11 mouse cellular contexts compared by ENCODE assay signal in the genomic region with DNA sequence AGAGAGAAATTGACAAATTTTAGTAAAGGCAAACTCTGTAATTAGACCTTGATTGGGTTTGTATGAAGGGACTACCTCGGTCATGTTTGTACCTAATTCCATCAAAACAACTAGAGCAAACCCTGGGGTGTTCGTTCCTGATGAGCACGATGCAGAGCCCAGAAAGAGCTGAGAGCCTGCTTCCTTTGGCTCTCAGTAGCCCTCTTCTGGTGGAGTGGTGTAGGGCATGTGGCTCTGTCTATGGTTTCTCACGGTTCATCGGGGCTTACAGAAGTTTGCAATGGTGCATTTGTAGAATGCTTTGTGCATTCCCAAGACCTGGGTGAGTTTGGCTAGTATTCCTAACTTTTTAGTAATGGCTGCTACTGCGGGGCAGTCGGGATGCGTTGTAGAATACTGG. TPM values are rescaled to one million over a fixed set of nuclear protein-coding genes. Genes with fewer than 3 reads are reported as not detected.
A peak's percentile ranks its signal among the peaks of the same experiment; 100 is the strongest.
DNase-seq lines count a peak whose midpoint lies in the region; ATAC-seq and TF ChIP-seq lines count a peak whose summit lies in the region.
"Had no signal": no experiment of that assay in that cellular context is flagged by ENCODE, and none has a peak within 500 bp of the region (broad histone marks: within the 10 kb centered on the region; RNA-seq: fewer than 3 reads in every experiment).

No protein-coding gene starts in this region.

- no peaks in the 10 kb centered on the region for H3K4me1 ChIP-seq in cerebellum, adult 2 months (ENCODE audit: control insufficient read depth, insufficient read depth, low read length)
- H3K4me1 ChIP-seq in CH12.LX (ENCODE audit: control insufficient read depth in 1 of 2, insufficient read depth in 2 of 2), result no peaks in the 10 kb centered on the region
- H3K4me1 ChIP-seq: neural tube, embryonic 12.5 days had no signal

- H3K27ac ChIP-seq in cerebellum, adult 2 months (ENCODE audit: insufficient read depth, low read length), result no peak overlapping the region
- H3K27ac ChIP-seq in layer of hippocampus, adult 2 months, result no peak overlapping the region
- H3K27ac ChIP-seq in CH12.LX (ENCODE audit: insufficient read depth, low read depth), result no peak overlapping the region
- H3K27ac ChIP-seq: neural tube, embryonic 12.5 days had no signal

- H3K9ac ChIP-seq in CH12.LX (ENCODE audit: insufficient read depth, low read depth), result no peak overlapping the region
- H3K9ac ChIP-seq: neural tube, embryonic 12.5 days had no signal

- no peak for TF ChIP-seq POLR2A in cerebellum, adult 2 months (IDR thresholded peaks at IDR 0.05; ENCODE audit: borderline replicate concordance, insufficient read depth, low read length)
- TF ChIP-seq POLR2A in CH12.LX (IDR thresholded peaks at IDR 0.05; ENCODE audit: low read depth, low read length), result no peak

- DNase-seq in cerebellum, adult 2 months, result no peak
- DNase-seq in cerebellum, adult 9-10 months, result no peak
- peak; percentile 13 to 60 for DNase-seq in layer of hippocampus, adult 2 months (ENCODE audit: low spot score in 2 of 2)
- DNase-seq in layer of hippocampus, adult 8-10 months (ENCODE audit: low spot score in 2 of 2), result no peak
- peak; percentile 42 for DNase-seq in CH12.LX (ENCODE audit: extremely low read depth)
- peak; percentile 16 for DNase-seq in thymus, postnatal 25 days
- DNase-seq in heart, adult 8-10 months (ENCODE audit: low spot score), result no peak

- no peaks in the 10 kb centered on the region for H3K27me3 ChIP-seq in cerebellum, adult 2 months (ENCODE audit: control insufficient read depth, insufficient read depth, low read length)
- H3K27me3 ChIP-seq in CH12.LX (replicated peaks), result no peaks in the 10 kb centered on the region
- H3K27me3 ChIP-seq: neural tube, embryonic 12.5 days had no signal

- dilution Hi-C loops in CH12.LX (cut with MboI; ENCODE audit: extremely low pct_ligation_motif_present, extremely low pct_unique_long_range_greater_than_20kb, low sequenced_read_pairs), result no loop called here

- no peak overlapping the region for H3K4me3 ChIP-seq in cerebellum, adult 2 months (replicated peaks; ENCODE audit: insufficient read depth, low read depth, low read length)
- H3K4me3 ChIP-seq in layer of hippocampus, adult 2 months, result no peak overlapping the region
- H3K4me3 ChIP-seq in CH12.LX (replicated peaks in 1 of 3; ENCODE audit: low read depth in 2 of 3, low read length in 2 of 3, poor library complexity in 1 of 3), result no peak overlapping the region
- H3K4me3 ChIP-seq: erythroblast, embryonic 14.5 days; neural tube, embryonic 12.5 days had no signal

- no peak for TF ChIP-seq EP300 in CH12.LX (IDR thresholded peaks at IDR 0.05; ENCODE audit: low read length)

- H3K9me3 ChIP-seq in CH12.LX (replicated peaks; ENCODE audit: low read length), result no peaks in the 10 kb centered on the region
- H3K9me3 ChIP-seq: neural tube, embryonic 12.5 days had no signal

- H3K79me2 ChIP-seq in CH12.LX (replicated peaks; ENCODE audit: control insufficient read depth, extremely low read depth, insufficient read depth, poor library complexity, severe bottlenecking), result no peaks in the 10 kb centered on the region; the same call in 1 of the 2 replicates

- 55% methylated on average over 8 of the region's 8 CpGs for WGBS in cerebellum, adult 2 months

- H3K4me2 ChIP-seq in CH12.LX (ENCODE audit: insufficient read depth, low read depth, poor library complexity, severe bottlenecking), result no peak overlapping the region
- H3K4me2 ChIP-seq: neural tube, embryonic 12.5 days had no signal

- in situ Hi-C loops in CH12.LX (cut with MboI; ENCODE audit: low pct_ligation_motif_present, low pct_unique_long_range_greater_than_20kb, low sequenced_read_pairs), result no loop called here

- peaks cover 72 to 77% of the 10 kb centered on the region in 2 experiments for H3K36me3 ChIP-seq in CH12.LX (replicated peaks in 1 of 2; ENCODE audit: control insufficient read depth in 1 of 2, insufficient read depth in 1 of 2, low read length in 1 of 2)

- peak; percentile 51; the same call in 1 of the 2 replicates for TF ChIP-seq CTCF in cerebellum, adult 2 months (IDR thresholded peaks at IDR 0.05; ENCODE audit: borderline replicate concordance, insufficient read depth, low read depth, low read length)
- peak; percentile 84 for TF ChIP-seq CTCF in layer of hippocampus, adult 2 months (conservative IDR thresholded peaks at IDR 0.05)
- peak; percentile 53 to 60 for TF ChIP-seq CTCF in CH12.LX (conservative IDR thresholded peaks at IDR 0.05 in 1 of 2, IDR thresholded peaks at IDR 0.05 in 1 of 2; ENCODE audit: low read depth in 2 of 2, low read length in 2 of 2)

- peak; percentile 43 for ATAC-seq in inflammation-experienced regulatory T-cells, adult 6 months

- TF ChIP-seq RAD21 in CH12.LX (IDR thresholded peaks at IDR 0.05; ENCODE audit: low read depth, low read length), result peak; percentile 14

TF ChIP-seq in CH12.LX, 34 proteins besides CTCF, POLR2A, EP300 and RAD21:
- TF ChIP-seq USF2 (conservative IDR thresholded peaks at IDR 0.05; ENCODE audit: low read depth, low read length), result no peak
- TF ChIP-seq NRF1 (IDR thresholded peaks at IDR 0.05; ENCODE audit: low read depth, low read length), result no peak
- TF ChIP-seq SMC3 (IDR thresholded peaks at IDR 0.05; ENCODE audit: low read depth, low read length), result peak; percentile 38

RNA-seq across cellular contexts. Expression of a gene that starts 8.5 kb away (rescaled TPM):
- polyA plus RNA-seq in cerebellum, adult 2 months (2012; rRNA removed), result 62.7 and 73.7 TPM in 2 replicates
- 10 to 100 TPM; 63.2 to 66.6 TPM for total RNA-seq in layer of hippocampus, adult 2 months (2021)
- total RNA-seq in layer of hippocampus, adult 8-10 months (2022), result 10 to 100 TPM; 55.8 to 64.9 (median 60.1) TPM
- 108 and 154 TPM in 2 replicates for total RNA-seq in CH12.LX (2012; rRNA removed)
- total RNA-seq in CH12.LX (2014; rRNA removed), result 335 and 365 TPM in 2 replicates
- polyA plus RNA-seq in CH12.LX (2012; ENCODE audit: insufficient read length, low read depth), result 193 and 202 TPM in 2 replicates
- polyA plus RNA-seq in inflammation-experienced regulatory T-cells, adult 6 months (2017; shearing (Covaris generic)), result 10 to 100 TPM; 81.9 to 88.8 (median 83.1) TPM
- 10 to 100 TPM; 47.4 to 55.9 (median 49.5) TPM for total RNA-seq in heart, adult 8-10 months (2022)

RNA-seq across cellular contexts. Expression of a gene that starts 19.5 kb away (rescaled TPM):
- 0.17 TPM in 1 of 2 replicates, not detected in the other for polyA plus RNA-seq in cerebellum, adult 2 months (2012; rRNA removed)
- total RNA-seq in layer of hippocampus, adult 2 months (2021), result under 1 TPM in 1 of 2 experiments, not detected in 1; 0.91 TPM
- 1 to 10 TPM; 1.0 to 4.3 (median 1.3) TPM for total RNA-seq in layer of hippocampus, adult 8-10 months (2022)
- total RNA-seq in CH12.LX (2012; rRNA removed) (not detected in 2 replicates), CH12.LX (2014; rRNA removed) (not detected in 2 replicates)
- not detected in 2 replicates for polyA plus RNA-seq in CH12.LX (2012; ENCODE audit: insufficient read length, low read depth)
- not detected for polyA plus RNA-seq in inflammation-experienced regulatory T-cells, adult 6 months (2017; shearing (Covaris generic))
- total RNA-seq in heart, adult 8-10 months (2022), result not detected
- total RNA-seq: layer of hippocampus, postnatal 36 days had no signal
- polyA plus RNA-seq: erythroblast, embryonic 14.5 days; neural tube, embryonic 12.5 days had no signal

RNA-seq across cellular contexts. Expression of a gene that starts 20.1 kb away (rescaled TPM):
- 0.44 and 0.51 TPM in 2 replicates for polyA plus RNA-seq in cerebellum, adult 2 months (2012; rRNA removed)
- total RNA-seq in layer of hippocampus, adult 2 months (2021), result 1 to 10 TPM; 3.8 to 5.4 TPM
- 1 to 10 TPM; 3.0 to 5.4 (median 4.5) TPM for total RNA-seq in layer of hippocampus, adult 8-10 months (2022)
- total RNA-seq in CH12.LX (2012; rRNA removed) (0.17 and 0.21 TPM in 2 replicates), CH12.LX (2014; rRNA removed) (0.58 and 0.86 TPM in 2 replicates)
- 0.70 and 0.84 TPM in 2 replicates for polyA plus RNA-seq in CH12.LX (2012; ENCODE audit: insufficient read length, low read depth)
- under 1 TPM in 1 of 3 experiments, not detected in 2; 0.28 TPM for polyA plus RNA-seq in inflammation-experienced regulatory T-cells, adult 6 months (2017; shearing (Covaris generic))
- total RNA-seq in heart, adult 8-10 months (2022), result not detected
- polyA plus RNA-seq: erythroblast, embryonic 14.5 days; neural tube, embryonic 12.5 days had no signal

Comparison
In these comparisons a context has a peak if more than half of its experiments do, and no peak if none do; other contexts are left out.
1. DNase-seq: peak in layer of hippocampus, adult 2 months (2 of 2), CH12.LX (single experiment) and thymus, postnatal 25 days (single experiment); none in cerebellum, adult 2 months (0 of 2), cerebellum, adult 9-10 months (single experiment), layer of hippocampus, adult 8-10 months (0 of 2) and heart, adult 8-10 months (single experiment).
2. Peak in every context shown above with its lines, with median percentiles within 50 percentile points of each other: CTCF ChIP-seq.